Mouse (Mus musculus) limb, embryonic 14.5 days (tissue): ENCODE data around the gene a. TPM values are rescaled to one million over a fixed set of nuclear protein-coding genes. Genes with fewer than 3 reads are reported as not detected.
A peak's percentile ranks its signal among the peaks of the same experiment; 100 is the strongest.
"Not testable (repeated sequence)": the region's sequence is repeated elsewhere in the genome, so short reads cannot be mapped to it uniquely, and the experiment has no call there.

ENCODE experiments used
- ATAC-seq: fragments of 200-750 bp; cut with Nextera tagmentation; 2 replicates; pipeline ENCODE4 v1.8.0; 2017; ENCODE audit warnings: low read depth, moderate number of reproducible peaks, moderate TSS enrichment; ENCODE audit not compliant: low FRiP score
- DNase-seq: peaks from one replicate; pipeline ENCODE4 v3.0.0-alpha.2; 2015; ENCODE audit warnings: low spot score
- H3K27ac ChIP-seq: fragments of 300-500 bp; sonication (generic); replicated peaks from 2 replicates; pipeline ENCODE4 v1.5.1; 2014; ENCODE audit warnings: low read depth, mild to moderate bottlenecking, low read length, moderate library complexity, mixed read lengths
- H3K27me3 ChIP-seq: fragments of 300-500 bp; sonication (generic); 2 replicates; pipeline ENCODE4 v1.6.1; 2014; ENCODE audit warnings: low read length, mixed read lengths; ENCODE audit not compliant: control insufficient read depth, insufficient read depth
- H3K36me3 ChIP-seq: fragments of 300-500 bp; sonication (generic); 2 replicates; pipeline ENCODE4 v1.6.1; 2014; ENCODE audit warnings: mild to moderate bottlenecking, low read length, moderate library complexity, mixed read lengths; ENCODE audit not compliant: control insufficient read depth, insufficient read depth
- H3K4me1 ChIP-seq: fragments of 300-500 bp; sonication (generic); 2 replicates; pipeline ENCODE4 v1.6.1; 2014; ENCODE audit warnings: antibody characterized with exemption, low read length, mixed read lengths; ENCODE audit not compliant: control insufficient read depth, insufficient read depth
- H3K4me2 ChIP-seq: fragments of 300-500 bp; sonication (generic); replicated peaks from 2 replicates; pipeline ENCODE4 v1.6.1; 2014; ENCODE audit warnings: low read depth, mild to moderate bottlenecking, low read length, moderate library complexity; ENCODE audit not compliant: severe bottlenecking
- H3K4me3 ChIP-seq: fragments of 300-500 bp; sonication (generic); replicated peaks from 2 replicates; pipeline ENCODE4 v1.5.1; 2014; ENCODE audit warnings: low read length
- H3K9ac ChIP-seq: fragments of 300-500 bp; sonication (generic); 2 replicates; pipeline ENCODE4 v1.6.1; 2014; ENCODE audit warnings: mild to moderate bottlenecking, low read depth, low read length, moderate library complexity; ENCODE audit not compliant: severe bottlenecking
- H3K9me3 ChIP-seq: fragments of 300-500 bp; sonication (generic); 2 replicates; pipeline ENCODE4 v1.6.1; 2016; ENCODE audit warnings: low read length; ENCODE audit not compliant: control insufficient read depth
- POLR2A ChIP-seq: fragments of 200-500 bp; IDR thresholded peaks from 2 replicates; pipeline ENCODE4 v1.8.0; 2012; ENCODE audit warnings: inconsistent platforms, mild to moderate bottlenecking, moderate library complexity, borderline replicate concordance; ENCODE audit not compliant: insufficient read depth, insufficient read length; ENCODE audit errors: extremely low read depth
- WGBS: fragments of 180-500 bp; shearing (Covaris S2); extraction: QIAGEN DNeasy Blood & Tissue Kit; methylation state at CpG from one replicate; pipeline ENCODE4 v1.1.7; 2014; 5-methylcytosine and 5-hydroxymethylcytosine counted together
- polyA plus RNA-seq, 2 experiments: library from polyadenylated mRNA; depleted of rRNA in 1 of 2; stranded (reverse) in 1 of 2; unstranded in 1 of 2; fragments of >200 nt; fragmentation: Nextera tagmentation in 1 of 2; extraction: Ambion mirVana in 1 of 2; gene quantifications; 2 replicates each; pipeline versions ENCODE4 v1.2.1 to v1.2.3; 2012 to 2014

Gene a
- polyA plus RNA-seq, 2 experiments, result 19.9 to 54.5 TPM

DNA sequence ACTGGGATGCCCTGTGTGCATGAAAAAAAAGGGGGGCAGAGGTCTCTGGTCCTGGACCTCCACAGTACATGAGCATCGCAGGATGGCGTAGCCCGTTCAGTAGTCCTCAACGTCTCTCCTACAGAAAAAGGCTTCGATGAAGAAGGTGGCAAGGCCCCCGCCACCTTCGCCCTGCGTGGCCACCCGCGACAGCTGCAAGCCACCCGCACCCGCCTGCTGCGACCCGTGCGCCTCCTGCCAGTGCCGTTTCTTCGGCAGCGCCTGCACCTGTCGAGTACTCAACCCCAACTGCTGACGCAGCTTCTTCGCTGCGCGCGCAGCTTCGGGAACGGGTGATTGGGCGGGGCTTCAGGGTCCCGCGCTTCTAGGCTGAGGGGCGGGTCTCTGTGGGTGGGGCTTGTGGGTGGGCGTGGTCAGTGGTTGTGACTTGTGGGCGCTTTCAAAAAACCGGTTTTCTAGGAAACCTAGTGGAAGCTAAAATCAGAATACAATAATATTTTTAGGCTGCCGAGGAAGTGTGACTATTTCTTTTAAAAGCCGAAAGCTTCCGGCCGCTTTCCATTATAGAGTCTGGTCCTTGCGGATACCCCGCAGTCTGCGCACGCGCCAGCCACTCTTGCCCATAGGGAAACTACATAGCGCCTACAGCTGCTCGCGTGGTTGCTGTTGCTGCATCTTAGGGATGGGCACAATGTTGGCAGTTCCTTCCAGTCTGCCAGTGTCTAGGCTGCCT is 259.5 kb downstream of the a start:
- H3K36me3 ChIP-seq, result no peaks in the 10 kb centered on the region
- H3K9me3 ChIP-seq, result no peaks in the 10 kb centered on the region
- H3K4me2 ChIP-seq, result peak overlapping the region; percentile 67
- 3% methylated on average over 45 of the region's 45 CpGs for WGBS
- 0 out of 2 replicates have a peak, but pooled peaks have one; percentile 67 for TF ChIP-seq POLR2A
- H3K4me3 ChIP-seq, result peak overlapping the region; percentile 45
- no peaks in the 10 kb centered on the region for H3K27me3 ChIP-seq
- DNase-seq (peak; percentile 94), ATAC-seq (peak; percentile 95)
- peaks cover 9% of the 10 kb centered on the region; the same call in 1 of the 2 replicates for H3K4me1 ChIP-seq
- H3K27ac ChIP-seq, result peak overlapping the region; percentile 66
- peak overlapping the region; percentile 57 for H3K9ac ChIP-seq

DNA sequence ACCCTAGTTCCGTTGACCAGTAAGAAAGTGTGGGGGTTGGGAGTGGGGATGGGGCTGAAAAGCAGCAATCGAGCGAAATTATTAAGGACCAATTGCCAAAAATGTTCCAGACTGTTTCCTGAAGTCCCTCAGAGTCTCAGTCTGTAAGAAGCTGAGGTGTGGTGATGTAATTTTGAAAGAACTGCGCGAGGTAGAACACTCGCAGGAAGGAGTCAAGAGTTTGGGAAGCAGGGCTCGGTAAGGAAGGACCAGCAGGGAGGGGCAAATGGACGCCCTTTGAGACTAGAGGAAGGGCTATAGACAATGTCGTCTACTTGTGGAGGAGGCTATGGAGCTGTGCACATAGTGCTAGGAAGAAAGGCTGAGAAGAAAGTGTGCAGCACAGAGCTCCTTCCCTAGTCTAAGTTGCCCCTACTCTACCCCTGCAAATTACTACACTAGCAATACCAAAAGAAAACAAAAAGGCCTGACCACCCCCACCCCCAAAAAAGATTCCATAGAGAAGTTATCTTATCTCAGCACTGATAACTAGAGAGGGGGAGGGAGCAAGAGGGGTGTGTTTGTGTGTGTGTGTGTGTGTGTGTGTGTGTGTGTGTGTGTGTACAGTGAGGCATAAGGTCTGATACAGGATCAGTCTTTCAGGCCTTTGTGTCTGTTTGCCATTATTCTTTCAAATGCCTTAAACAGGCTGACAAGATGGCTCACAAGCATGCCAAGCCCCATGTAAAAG is 260.6 kb downstream of the a start:
- DNase-seq (no peak), ATAC-seq (no peak)
- WGBS, result 25% methylated on average over 9 of the region's 9 CpGs
- H3K27ac ChIP-seq, result peak overlapping the region; percentile 66
- peaks cover 9% of the 10 kb centered on the region; the same call in 1 of the 2 replicates for H3K4me1 ChIP-seq
- no peaks in the 10 kb centered on the region for H3K36me3 ChIP-seq
- peak overlapping the region; percentile 45 for H3K4me3 ChIP-seq
- peak overlapping the region; percentile 67 for H3K4me2 ChIP-seq
- peak overlapping the region; percentile 21 for H3K9ac ChIP-seq
- no peaks in the 10 kb centered on the region for H3K27me3 ChIP-seq
- H3K9me3 ChIP-seq, result no peaks in the 10 kb centered on the region
- no peak for TF ChIP-seq POLR2A

DNA sequence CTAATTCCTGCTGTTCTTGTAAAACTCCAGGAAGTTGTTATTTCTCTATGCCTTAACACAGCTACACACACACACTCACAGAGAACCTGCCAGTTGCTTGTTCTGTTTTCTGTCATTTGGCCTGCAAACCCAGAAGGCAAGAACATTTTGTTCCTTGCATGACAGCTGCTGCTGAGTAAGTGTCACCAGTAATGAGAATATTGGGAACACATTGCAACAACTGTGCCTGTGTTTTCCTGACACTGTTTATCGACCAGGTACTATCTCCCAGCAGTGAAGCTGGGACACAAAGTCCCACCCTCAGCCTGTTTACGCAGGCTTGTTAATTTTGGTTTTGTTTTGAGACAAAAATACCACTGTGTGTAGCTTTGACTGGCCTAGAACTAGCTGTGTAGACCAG is 261.5 kb downstream of the a start:
- no peak overlapping the region for H3K27ac ChIP-seq
- WGBS, result 54% methylated on average over 2 of the region's 2 CpGs
- H3K36me3 ChIP-seq, result no peaks in the 10 kb centered on the region
- TF ChIP-seq POLR2A, result no peak
- no peak overlapping the region for H3K4me2 ChIP-seq
- H3K9me3 ChIP-seq, result no peaks in the 10 kb centered on the region
- no peak overlapping the region for H3K4me3 ChIP-seq
- H3K27me3 ChIP-seq, result no peaks in the 10 kb centered on the region
- DNase-seq (no peak), ATAC-seq (no peak)
- H3K4me1 ChIP-seq, result peaks cover 6% of the 10 kb centered on the region; the same call in 1 of the 2 replicates
- no peak overlapping the region for H3K9ac ChIP-seq

DNA sequence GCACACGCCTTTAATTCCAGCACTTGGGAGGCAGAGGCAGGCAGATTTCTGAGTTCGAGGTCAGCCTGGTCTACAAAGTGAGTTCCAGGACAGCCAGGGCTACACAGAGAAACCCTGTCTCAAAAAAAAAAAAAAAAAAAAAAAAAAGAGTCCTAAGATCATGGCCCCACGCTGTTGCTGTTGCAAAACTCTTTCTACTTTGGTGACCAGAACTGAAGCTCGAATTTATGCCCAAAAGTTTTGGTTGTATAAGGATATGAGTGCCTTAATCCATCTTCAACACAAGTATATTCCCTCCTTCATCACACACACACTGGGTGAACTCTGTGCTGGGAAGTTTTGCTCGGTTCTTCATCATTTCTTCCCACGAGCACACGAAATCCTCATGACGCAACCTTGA is 262.3 kb downstream of the a start:
- H3K9me3 ChIP-seq, H3K27me3 ChIP-seq, ATAC-seq, H3K9ac ChIP-seq, H3K36me3 ChIP-seq, DNase-seq, H3K27ac ChIP-seq, H3K4me2 ChIP-seq, H3K4me3 ChIP-seq, H3K4me1 ChIP-seq: not testable (repeated sequence)
- 93% methylated on average over 8 of the region's 8 CpGs for WGBS

DNA sequence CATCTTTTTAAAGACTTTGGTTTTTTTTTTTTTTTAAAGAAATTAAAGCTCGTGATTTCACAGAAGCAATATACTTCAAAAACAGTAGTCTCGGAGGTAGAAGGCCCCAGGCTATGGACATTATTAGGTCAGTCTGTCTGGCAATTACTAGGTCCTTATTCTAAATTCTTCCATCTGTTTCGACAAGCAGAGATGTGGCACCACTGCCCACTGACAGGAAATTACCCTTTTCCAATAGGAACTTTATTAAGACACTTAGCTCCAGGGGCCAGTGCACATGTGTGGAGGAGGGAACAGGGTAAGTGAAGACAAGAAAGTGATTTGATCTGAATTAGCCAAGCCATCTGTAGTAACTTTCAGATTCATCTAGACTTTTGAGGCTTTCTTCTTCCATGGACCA is 263.5 kb downstream of the a start:
- Histone ChIP-seq H3K4me3 (no peak overlapping the region), H3K4me2 (no peak overlapping the region), H3K9me3 (no peaks in the 10 kb centered on the region), H3K27me3 (no peaks in the 10 kb centered on the region), H3K27ac (no peak overlapping the region), H3K36me3 (peaks cover 7% of the 10 kb centered on the region; the same call in 1 of the 2 replicates), H3K9ac (no peak overlapping the region), H3K4me1 (peaks cover 5% of the 10 kb centered on the region; the same call in 1 of the 2 replicates)
- WGBS, result 17% methylated on average over 3 of the region's 3 CpGs
- ATAC-seq (no peak), DNase-seq (no peak)
- TF ChIP-seq POLR2A, result no peak
